In the genomic region with DNA sequence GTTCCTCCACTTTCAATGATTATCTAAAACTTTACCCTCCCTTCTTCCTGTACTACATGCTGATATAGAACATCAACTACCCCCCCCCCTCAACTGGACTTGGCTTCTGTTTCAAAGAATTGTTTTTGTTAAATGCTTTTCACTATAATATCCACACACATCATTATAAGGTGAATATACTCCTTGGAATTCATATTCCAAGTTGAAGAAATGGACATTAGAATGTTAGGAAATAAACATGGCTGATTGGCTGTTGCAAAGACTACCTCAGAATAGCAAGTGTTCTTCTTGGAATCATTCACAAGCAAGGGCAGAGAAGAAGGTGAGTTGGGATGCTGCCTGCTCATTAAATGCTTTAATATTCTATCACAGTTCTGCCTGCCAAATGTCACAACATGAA, we compare ENCODE assay signal across 26 mouse cellular contexts. TPM values are rescaled to one million over a fixed set of nuclear protein-coding genes. Genes with fewer than 3 reads are reported as not detected.
"Had no signal": no experiment of that assay in that cellular context is flagged by ENCODE, and none has a peak within 500 bp of the region (broad histone marks: within the 10 kb centered on the region; RNA-seq: fewer than 3 reads in every experiment).

Gene Gm6657, plus strand, starts transcription at position 301 of the 400 bp plus-strand sequence.

- H3K9me3 ChIP-seq: neural tube, embryonic 13.5 days; neural tube, embryonic 15.5 days; stomach, embryonic 15.5 days had no signal

- H3K4me3 ChIP-seq: neural tube, embryonic 12.5 days; neural tube, embryonic 13.5 days; neural tube, embryonic 15.5 days; stomach, embryonic 15.5 days had no signal

- H3K4me1 ChIP-seq: neural tube, embryonic 12.5 days; neural tube, embryonic 13.5 days; neural tube, embryonic 15.5 days; stomach, embryonic 15.5 days had no signal

- H3K27me3 ChIP-seq: neural tube, embryonic 12.5 days; neural tube, embryonic 13.5 days; neural tube, embryonic 15.5 days; stomach, embryonic 15.5 days had no signal

- H3K27ac ChIP-seq: neural tube, embryonic 12.5 days; neural tube, embryonic 13.5 days; neural tube, embryonic 15.5 days; stomach, embryonic 15.5 days; stomach, postnatal 0 days had no signal

- H3K9ac ChIP-seq: neural tube, embryonic 12.5 days; neural tube, embryonic 13.5 days; neural tube, embryonic 15.5 days; stomach, embryonic 15.5 days had no signal

- DNase-seq: retina, postnatal 1 day; right cerebral cortex, adult 18-20 months; right cerebral cortex, postnatal 14 days; right cerebral cortex, postnatal 25 days; right cerebral cortex, postnatal 4 days; spleen, adult 18-20 months; thymus, adult 18-20 months; thymus, adult 2 months; thymus, postnatal 14 days; thymus, postnatal 25 days; thymus, postnatal 36 days; thymus, postnatal 4 days had no signal

- H3K36me3 ChIP-seq: neural tube, embryonic 12.5 days; neural tube, embryonic 13.5 days; neural tube, embryonic 15.5 days; stomach, embryonic 15.5 days had no signal

RNA-seq across cellular contexts. Expression of gene Gm6657, which starts in this region (rescaled TPM):
- total RNA-seq: neutrophil, adult 5-6 weeks had no signal
- polyA plus RNA-seq: neural tube, embryonic 11.5 days; neural tube, embryonic 12.5 days; neural tube, embryonic 13.5 days; neural tube, embryonic 14.5 days; neural tube, embryonic 15.5 days; small intestine, adult 2 months; spleen, adult 2 months; stomach, embryonic 14.5 days; stomach, embryonic 15.5 days; stomach, embryonic 16.5 days; stomach, postnatal 0 days; thymus, adult 2 months; thymus, postnatal 0 days; urinary bladder, adult 2 months had no signal
